Mouse (Mus musculus) CH12.LX (cell line): ENCODE measurements at regions not wholly inside any gene's neighbourhood (a gene's known extent, or its start where the extent isn't known, plus 50 kb on each side); places are given as distances from the start of the nearest gene placed in this dataset.

Experiments used
- DNase-seq: peaks from one replicate; pipeline ENCODE4 v3.0.0-alpha.2; 2013; ENCODE audit errors: extremely low read depth
- H3K27ac ChIP-seq: 2 replicates; pipeline ENCODE4 v1.5.1; 2012; ENCODE audit warnings: low read depth, mild to moderate bottlenecking, control low read depth, moderate library complexity; ENCODE audit not compliant: insufficient read depth
- H3K27me3 ChIP-seq: replicated peaks from 2 replicates; pipeline ENCODE3; 2012; ENCODE audit warnings: inconsistent platforms
- H3K36me3 ChIP-seq, 2 experiments: replicated peaks in 1 of 2; 2 replicates each; pipeline versions ENCODE3 to v1.6.1; 2012; ENCODE audit warnings: inconsistent platforms in 1 of 2, low read length in 1 of 2, mild to moderate bottlenecking in 1 of 2, mixed read lengths in 1 of 2, moderate library complexity in 1 of 2; ENCODE audit not compliant: control insufficient read depth in 1 of 2, insufficient read depth in 1 of 2
- H3K4me1 ChIP-seq, 2 experiments: 2 replicates each; pipeline ENCODE4 v1.6.1; 2012; ENCODE audit warnings: inconsistent platforms in 1 of 2, moderate library complexity in 1 of 2; ENCODE audit not compliant: insufficient read depth in 2 of 2, control insufficient read depth in 1 of 2
- H3K4me2 ChIP-seq: 2 replicates; pipeline ENCODE4 v1.6.1; 2012; ENCODE audit warnings: low read depth, mild to moderate bottlenecking, control low read depth; ENCODE audit not compliant: poor library complexity, insufficient read depth, severe bottlenecking
- H3K4me3 ChIP-seq, 3 experiments: fragments of 150-350 bp in 1 of 3; sonication (generic) in 1 of 3; replicated peaks in 1 of 3; 2 replicates each; pipeline versions ENCODE3 to v1.5.1; 2011 to 2012; ENCODE audit warnings: low read depth in 2 of 3, low read length in 2 of 3, mild to moderate bottlenecking in 2 of 3, moderate library complexity in 2 of 3, control low read depth in 1 of 3, improper control_type of control experiment in 1 of 3, inconsistent platforms in 1 of 3, mixed read lengths in 1 of 3; ENCODE audit not compliant: poor library complexity in 1 of 3
- H3K79me2 ChIP-seq: replicated peaks from 2 replicates; pipeline ENCODE4 v1.6.1; 2012; ENCODE audit warnings: mild to moderate bottlenecking, moderate library complexity; ENCODE audit not compliant: control insufficient read depth, poor library complexity, insufficient read depth, severe bottlenecking; ENCODE audit errors: extremely low read depth
- H3K9ac ChIP-seq: 2 replicates; pipeline ENCODE4 v1.6.1; 2012; ENCODE audit warnings: low read depth, mild to moderate bottlenecking, control low read depth, moderate library complexity; ENCODE audit not compliant: insufficient read depth
- H3K9me3 ChIP-seq: replicated peaks from 2 replicates; pipeline ENCODE3; 2012; ENCODE audit warnings: low read length, inconsistent platforms, mixed read lengths
- BHLHE40 ChIP-seq: IDR thresholded peaks from 2 replicates; pipeline ENCODE4 v1.6.1; 2011; ENCODE audit warnings: mild to moderate bottlenecking, low read depth, low read length, improper control_type of control experiment
- CHD2 ChIP-seq: IDR thresholded peaks from 2 replicates; pipeline ENCODE4 v1.6.1; 2011; ENCODE audit warnings: low read length, improper control_type of control experiment
- CTCF ChIP-seq, 2 experiments: IDR thresholded peaks in 1 of 2; conservative IDR thresholded peaks in 1 of 2; 2 replicates each; pipeline ENCODE4 v1.5.1; 2011 to 2012; ENCODE audit warnings: low read depth in 2 of 2, low read length in 2 of 2, improper control_type of control experiment in 1 of 2, inconsistent platforms in 1 of 2, mild to moderate bottlenecking in 1 of 2, moderate library complexity in 1 of 2
- E2F4 ChIP-seq: IDR thresholded peaks from 2 replicates; pipeline ENCODE4 v1.6.1; 2011; ENCODE audit warnings: low read depth, low read length, improper control_type of control experiment; ENCODE audit not compliant: insufficient replicate concordance
- ELF1 ChIP-seq: IDR thresholded peaks from 2 replicates; pipeline ENCODE4 v1.6.1; 2014; ENCODE audit warnings: low read depth, mild to moderate bottlenecking, inconsistent platforms, low read length, improper control_type of control experiment
- ETS1 ChIP-seq: conservative IDR thresholded peaks from 2 replicates; pipeline ENCODE4 v1.6.1; 2012; ENCODE audit warnings: low read depth, mild to moderate bottlenecking, inconsistent platforms, low read length, improper control_type of control experiment, moderate library complexity
- IRF4 ChIP-seq: IDR thresholded peaks from 2 replicates; pipeline ENCODE4 v1.6.1; 2014; ENCODE audit warnings: low read depth, mild to moderate bottlenecking, inconsistent platforms, low read length, improper control_type of control experiment
- NELFE ChIP-seq: IDR thresholded peaks from 2 replicates; pipeline ENCODE4 v1.6.1; 2011; ENCODE audit warnings: low read depth, low read length, improper control_type of control experiment
- POLR2A ChIP-seq: IDR thresholded peaks from 2 replicates; pipeline ENCODE4 v1.6.1; 2011; ENCODE audit warnings: low read depth, mild to moderate bottlenecking, improper control_type of control experiment, low read length
- SMC3 ChIP-seq: IDR thresholded peaks from 2 replicates; pipeline ENCODE4 v1.6.1; 2011; ENCODE audit warnings: low read depth, low read length, improper control_type of control experiment
- USF1 ChIP-seq: IDR thresholded peaks from 2 replicates; pipeline ENCODE4 v1.6.1; 2014; ENCODE audit warnings: low read depth, mild to moderate bottlenecking, inconsistent platforms, low read length, improper control_type of control experiment
- USF2 ChIP-seq: conservative IDR thresholded peaks from 2 replicates; pipeline ENCODE4 v1.6.1; 2011; ENCODE audit warnings: low read depth, low read length, improper control_type of control experiment
- ZC3H11A ChIP-seq: IDR thresholded peaks from 2 replicates; pipeline ENCODE4 v1.6.1; 2012; ENCODE audit warnings: low read depth, mild to moderate bottlenecking, inconsistent platforms, low read length, improper control_type of control experiment
- ZKSCAN1 ChIP-seq: IDR thresholded peaks from 2 replicates; pipeline ENCODE4 v1.6.1; 2012; ENCODE audit warnings: low read depth, inconsistent platforms, low read length, improper control_type of control experiment, borderline replicate concordance
- ZNF384 ChIP-seq: IDR thresholded peaks from 2 replicates; pipeline ENCODE4 v1.6.1; 2012; ENCODE audit warnings: low read depth, low read length, improper control_type of control experiment, inconsistent platforms
- dilution Hi-C: fragments of 300-500 bp; cut with MboI; formaldehyde crosslinking; loops from 2 replicates; pipeline ENCODE4 v1.14.3; 2020; ENCODE audit warnings: low sequenced_read_pairs; ENCODE audit not compliant: extremely low pct_unique_long_range_greater_than_20kb, extremely low pct_ligation_motif_present
- in situ Hi-C: fragments of 300-500 bp; cut with MboI; formaldehyde crosslinking; loops from 3 replicates; pipeline ENCODE4 v1.14.3; 2019; ENCODE audit warnings: low sequenced_read_pairs, low pct_ligation_motif_present, low pct_unique_long_range_greater_than_20kb, mixed read lengths

GRCm38 (mm10) chr9:77845664-77846290, 71.4 kb upstream of the Elovl5 start:
- no peak overlapping the region for H3K27ac ChIP-seq
- no peak overlapping the region for H3K4me3 ChIP-seq
- dilution Hi-C loops: no loop called here

GRCm38 (mm10) chr9:77848580-77848979, 68.6 kb upstream of the Elovl5 start:
- Histone ChIP-seq H3K27me3 (no peaks in the 10 kb centered on the region), H3K4me3 (no peak overlapping the region), H3K27ac (no peak overlapping the region), H3K4me2 (no peak overlapping the region), H3K79me2 (no peaks in the 10 kb centered on the region), H3K9me3 (no peaks in the 10 kb centered on the region), H3K4me1 (peaks cover 8 to 16% of the 10 kb centered on the region in 2 experiments), H3K36me3 (no peaks in the 10 kb centered on the region), H3K9ac (no peak overlapping the region)
- dilution Hi-C loops (no loop called here), in situ Hi-C loops (no loop called here)
- TF ChIP-seq ELF1 (no peak), NELFE (no peak), USF1 (no peak), ZKSCAN1 (no peak), ETS1 (no peak)
- DNase-seq: no peak

More at GRCm38 (mm10) chr9:77845664-77846290, 71.4 kb upstream of the Elovl5 start:
- Histone ChIP-seq H3K9ac (no peak overlapping the region), H3K9me3 (no peaks in the 10 kb centered on the region), H3K36me3 (no peaks in the 10 kb centered on the region), H3K4me1 (peaks cover 8 to 16% of the 10 kb centered on the region in 2 experiments), H3K27me3 (no peaks in the 10 kb centered on the region), H3K4me2 (no peak overlapping the region), H3K79me2 (no peaks in the 10 kb centered on the region)
- no peak for DNase-seq
- in situ Hi-C loops: no loop called here
- no peak for TF ChIP-seq ETS1
- TF ChIP-seq BHLHE40: no peak
- TF ChIP-seq IRF4: no peak
- TF ChIP-seq POLR2A: no peak
- TF ChIP-seq ZC3H11A: no peak
- no peak for TF ChIP-seq E2F4
- no peak for TF ChIP-seq ZNF384
- no peak for TF ChIP-seq ZKSCAN1
- no peak for TF ChIP-seq USF2
- no peak for TF ChIP-seq CTCF (conservative IDR thresholded peaks at IDR 0.05 in 1 of 2, IDR thresholded peaks at IDR 0.05 in 1 of 2; ENCODE audit: low read depth in 2 of 2, low read length in 2 of 2)
- no peak for TF ChIP-seq SMC3
- no peak for TF ChIP-seq NELFE
- no peak for TF ChIP-seq CHD2
